Mouse (Mus musculus) gastrocnemius, adult 18-20 months (tissue): Measurements from ENCODE around the gene Tyk2. TPM values are rescaled to one million over a fixed set of nuclear protein-coding genes. Genes with fewer than 3 reads are reported as not detected.

ENCODE experiments used
- DNase-seq: peaks from one replicate; pipeline ENCODE4 v3.0.0; 2021; ENCODE audit warnings: low spot score
- long read RNA-seq, 2 experiments: library from polyadenylated mRNA; stranded (forward); transcript quantifications; one replicate each; pipeline ENCODE4 v2.0.0; 2021
- total RNA-seq, 2 experiments: library from RNA; stranded (reverse); gene quantifications; 2 replicates each; pipeline ENCODE4 v1.2.3; 2021

Tyk2 gene
- total RNA-seq: 1 to 10 TPM; 5.0 to 6.1 TPM
- long read RNA-seq, experiment 1, full-length matches to known transcripts: 2 of 13 reads
- long read RNA-seq, experiment 1, partial matches to known transcripts: 3 of 13 reads
- long read RNA-seq, experiment 1, other reads (novel, unspliced or antisense): 8 of 13 reads
- long read RNA-seq, experiment 2, full-length matches to known transcripts: 4 of 5 reads
- long read RNA-seq, experiment 2, partial matches to known transcripts: 0 of 5 reads
- long read RNA-seq, experiment 2, other reads (novel, unspliced or antisense): 1 of 5 reads

- peak; percentile 94 for DNase-seq
Measured at GRCm38 (mm10) chr9:21131059-21131956, at the start of gene Tyk2. Tyk2 (minus strand) TSS chr9:21131243.

- no peak for DNase-seq
Measured at GRCm38 (mm10) chr9:21180841-21181240, 49.8 kb upstream of the Tyk2 start.

- no peak for DNase-seq
Measured at GRCm38 (mm10) chr9:21180402-21180801, 49.4 kb upstream of the Tyk2 start.

- DNase-seq: no peak
Measured at GRCm38 (mm10) chr9:21172364-21172763, 41.3 kb upstream of the Tyk2 start.

DNA sequence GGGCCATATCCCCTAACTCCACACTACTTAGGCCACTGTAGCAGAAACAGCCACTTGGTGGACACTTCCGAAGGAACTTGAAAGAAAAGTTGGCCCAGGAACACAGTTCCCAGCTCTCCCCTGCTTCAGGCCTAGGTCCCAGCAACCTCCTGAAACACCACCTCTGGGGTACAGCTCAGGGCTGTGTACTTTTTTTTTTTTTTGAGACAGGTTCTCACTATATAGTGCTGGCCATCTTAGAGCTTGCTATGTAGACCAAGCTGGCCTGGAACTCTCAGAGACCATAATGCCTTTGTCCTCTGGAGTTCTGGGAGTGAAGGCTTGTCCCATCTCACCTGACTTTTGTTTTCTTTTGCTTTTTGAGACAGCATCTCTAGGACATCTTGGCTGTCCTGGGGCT lies 38.1 kb upstream of the Tyk2 start:
- no peak for DNase-seq

- DNase-seq: peak; percentile 77
Measured at GRCm38 (mm10) chr9:21168161-21169123, 37.4 kb upstream of the Tyk2 start.

DNA sequence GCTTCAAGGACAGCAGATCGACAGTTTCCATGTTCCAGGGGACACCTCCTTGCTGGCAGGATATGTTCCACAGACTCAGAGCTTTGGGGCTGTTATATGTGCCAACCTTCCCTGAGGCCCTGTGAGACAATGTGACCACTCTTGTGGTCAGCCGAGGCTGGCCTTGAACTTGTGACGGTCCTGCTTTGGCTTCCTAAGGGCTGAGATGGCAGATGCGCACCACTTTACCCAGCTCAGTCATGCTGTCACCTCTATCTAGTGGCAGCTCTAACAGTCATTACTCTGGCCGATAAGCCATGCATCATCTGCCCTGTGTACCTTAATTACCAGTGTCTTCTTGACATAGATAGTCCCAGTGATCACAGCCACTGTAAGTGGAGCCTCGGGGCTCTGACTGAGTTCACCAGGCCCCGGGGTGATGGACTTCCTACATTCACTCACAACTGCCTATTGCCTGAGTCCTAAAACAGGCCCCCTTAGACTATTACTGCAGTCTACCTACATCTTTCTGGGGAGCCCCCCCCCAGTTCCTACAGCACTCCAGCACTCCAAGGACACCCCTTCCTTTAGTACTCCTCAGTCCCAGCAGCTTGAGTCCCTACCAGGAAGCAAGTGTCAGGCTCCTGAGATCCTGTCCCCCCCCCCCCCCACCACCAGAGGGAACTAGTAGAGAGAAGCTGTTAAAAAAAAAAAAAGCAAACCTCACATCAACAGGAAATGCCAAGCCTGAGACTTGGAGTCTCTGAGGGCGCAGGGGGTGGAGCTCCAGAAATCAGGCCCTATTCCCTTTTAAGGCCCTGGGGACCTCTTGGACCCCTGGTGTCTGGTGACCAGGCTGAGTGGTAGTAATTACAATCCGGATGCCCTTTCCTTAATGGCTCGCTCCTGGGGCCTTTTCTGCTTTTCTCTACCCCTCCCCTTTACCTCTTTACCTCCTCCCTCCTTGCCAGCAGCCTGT lies 36.4 kb upstream of the Tyk2 start:
- no peak for DNase-seq

DNA sequence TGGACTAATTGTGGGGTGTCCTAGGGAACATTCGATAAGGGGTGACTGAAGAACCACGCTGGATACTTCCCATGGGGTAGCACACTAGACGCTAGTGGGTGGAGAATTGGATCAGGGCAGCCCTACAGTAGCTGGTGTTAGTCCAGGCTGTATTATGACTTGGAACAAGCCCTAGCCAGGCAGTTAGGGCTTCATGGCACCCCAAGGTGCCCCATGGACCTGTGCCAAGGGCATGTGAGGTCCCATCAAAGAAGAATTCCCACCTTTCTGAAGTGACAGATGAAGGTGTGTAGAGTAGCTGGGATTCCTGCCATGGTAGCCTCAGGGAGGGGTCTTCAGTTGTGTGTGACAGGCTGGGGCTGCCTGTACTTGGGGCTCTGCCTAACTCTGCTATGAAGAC lies 35.5 kb upstream of the Tyk2 start:
- DNase-seq: no peak

GRCm38 (mm10) chr9:21165952-21166451 lies 35.0 kb upstream of the Tyk2 start:
- no peak for DNase-seq

- no peak for DNase-seq
Measured at GRCm38 (mm10) chr9:21165041-21165951, 34.3 kb upstream of the Tyk2 start, which contains the start of gene Pde4a. Pde4a (plus strand) TSS chr9:21165714.

DNA sequence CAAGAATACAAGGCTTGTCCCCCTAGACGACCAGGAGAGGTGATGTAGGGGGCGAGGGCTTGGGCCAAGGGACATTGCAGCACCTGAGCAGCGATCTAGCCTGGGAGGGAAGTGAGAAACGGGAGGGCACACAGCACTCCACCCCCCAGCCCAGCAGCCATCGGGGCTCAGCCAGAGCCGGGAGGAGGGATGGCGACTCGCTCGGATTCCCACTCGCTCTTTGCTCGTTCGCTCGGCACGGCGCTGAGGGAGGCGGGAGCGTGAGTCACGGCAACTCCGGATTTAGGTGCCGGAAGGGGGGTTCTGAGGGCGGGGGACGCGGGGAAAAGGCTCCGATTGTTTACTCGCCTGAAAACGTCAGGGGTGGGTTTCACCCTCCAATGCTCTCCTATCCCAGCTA lies 33.0 kb upstream of the Tyk2 start:
- DNase-seq: no peak

- DNase-seq: no peak
Measured at GRCm38 (mm10) chr9:21163086-21164050, 32.3 kb upstream of the Tyk2 start.

GRCm38 (mm10) chr9:21161209-21161909 lies 30.3 kb upstream of the Tyk2 start:
- peak; percentile 83 for DNase-seq

GRCm38 (mm10) chr9:21154787-21155186 lies 23.7 kb upstream of the Tyk2 start:
- no peak for DNase-seq

GRCm38 (mm10) chr9:21153833-21154232 lies 22.8 kb upstream of the Tyk2 start:
- no peak for DNase-seq

DNA sequence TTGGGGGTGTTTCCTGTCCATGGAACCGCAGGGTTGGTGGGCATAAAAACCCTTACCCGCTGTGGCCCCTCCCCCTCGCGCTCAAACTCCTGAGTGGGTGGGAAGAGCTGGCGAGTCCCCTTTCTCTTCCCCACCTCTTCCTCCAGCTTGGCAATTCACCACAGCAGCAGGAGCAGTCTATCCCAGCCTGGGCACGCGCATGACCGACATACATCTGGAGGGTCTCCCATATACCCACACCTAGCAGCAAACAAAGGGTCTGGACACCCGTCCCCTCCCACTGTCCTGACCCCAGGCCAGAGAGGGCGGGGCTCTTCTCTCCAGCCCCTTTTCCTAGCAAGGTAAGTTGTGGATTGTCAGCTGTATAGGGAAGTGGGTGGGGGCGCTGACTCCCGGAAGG lies 22.3 kb upstream of the Tyk2 start:
- DNase-seq: no peak

- DNase-seq: no peak
Measured at GRCm38 (mm10) chr9:21152715-21153114, 21.7 kb upstream of the Tyk2 start.
